Mouse (Mus musculus): ENCODE measurements at regions not wholly inside any gene's neighbourhood (a gene's known extent, or its start where the extent isn't known, plus 50 kb on each side); places are given as distances from the start of the nearest gene placed in this dataset.

DNA sequence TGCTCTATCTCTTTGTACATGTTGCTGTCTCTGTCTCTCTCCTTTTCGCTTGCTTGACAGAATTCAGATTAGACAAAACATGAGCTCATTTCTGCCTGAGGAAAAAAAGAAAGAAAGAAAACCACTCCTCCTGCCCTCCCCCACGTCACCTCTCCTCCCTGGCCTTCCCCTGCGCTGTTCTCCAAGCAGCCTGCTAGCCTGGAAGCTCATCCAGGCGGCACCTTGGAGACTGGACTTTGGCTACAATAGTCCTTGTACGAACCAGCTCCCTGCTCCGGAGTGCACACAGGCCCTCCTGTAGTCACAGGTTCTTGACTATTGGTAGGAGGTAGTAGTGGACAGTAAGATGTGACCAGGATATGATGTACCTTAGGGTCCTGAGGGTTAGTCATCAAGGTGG lies 79.4 kb downstream of the Pja1 start:
- ATAC-seq (ENCODE audit: insufficient number of reproducible peaks, low FRiP score) = no peak
- H3K27me3 ChIP-seq (replicated peaks) = peaks cover 40% of the 10 kb centered on the region
- no peak overlapping the region for H3K9ac ChIP-seq
- H3K27ac ChIP-seq (ENCODE audit: poor library complexity, severe bottlenecking) = no peak overlapping the region
- H3K36me3 ChIP-seq = no peaks in the 10 kb centered on the region
- WGBS = 65% methylated on average over 6 of the region's 6 CpGs
- no peak overlapping the region for H3K4me2 ChIP-seq
- no peaks in the 10 kb centered on the region for H3K9me3 ChIP-seq (replicated peaks)
- no peaks in the 10 kb centered on the region; the same call in 1 of the 2 replicates for H3K4me1 ChIP-seq (replicated peaks)
- H3K4me3 ChIP-seq = no peak overlapping the region

DNA sequence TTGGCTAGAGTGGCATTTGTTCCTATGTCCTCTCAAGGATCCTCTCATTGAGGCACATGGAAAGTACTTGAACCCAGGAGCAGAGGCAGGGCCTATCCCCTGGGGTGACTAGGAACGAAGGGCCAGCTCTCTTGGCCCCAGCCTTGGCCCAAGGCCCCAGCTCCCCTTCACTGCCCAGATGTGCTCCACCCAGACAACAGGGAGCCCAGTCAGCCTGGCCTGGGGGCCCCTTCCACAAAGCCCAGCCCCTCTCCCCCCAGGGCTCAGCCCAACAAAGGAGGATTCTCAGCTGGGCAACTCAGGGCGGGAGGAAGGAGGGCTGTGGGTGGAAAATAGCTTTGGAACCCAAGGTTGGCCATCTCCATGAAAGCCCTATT lies 80.6 kb downstream of the Pja1 start:
- no peak overlapping the region for H3K9ac ChIP-seq
- ATAC-seq (ENCODE audit: insufficient number of reproducible peaks, low FRiP score) = no peak
- no peak overlapping the region for H3K4me3 ChIP-seq
- H3K36me3 ChIP-seq = no peaks in the 10 kb centered on the region
- H3K27me3 ChIP-seq (replicated peaks) = peaks cover 34% of the 10 kb centered on the region
- 75% methylated on average over 2 of the region's 2 CpGs for WGBS
- H3K9me3 ChIP-seq (replicated peaks) = no peaks in the 10 kb centered on the region
- H3K4me1 ChIP-seq (replicated peaks) = no peaks in the 10 kb centered on the region; the same call in 1 of the 2 replicates
- H3K27ac ChIP-seq (ENCODE audit: poor library complexity, severe bottlenecking) = peak overlapping the region; percentile 16; the same call in 1 of the 2 replicates
- H3K4me2 ChIP-seq = no peak overlapping the region

DNA sequence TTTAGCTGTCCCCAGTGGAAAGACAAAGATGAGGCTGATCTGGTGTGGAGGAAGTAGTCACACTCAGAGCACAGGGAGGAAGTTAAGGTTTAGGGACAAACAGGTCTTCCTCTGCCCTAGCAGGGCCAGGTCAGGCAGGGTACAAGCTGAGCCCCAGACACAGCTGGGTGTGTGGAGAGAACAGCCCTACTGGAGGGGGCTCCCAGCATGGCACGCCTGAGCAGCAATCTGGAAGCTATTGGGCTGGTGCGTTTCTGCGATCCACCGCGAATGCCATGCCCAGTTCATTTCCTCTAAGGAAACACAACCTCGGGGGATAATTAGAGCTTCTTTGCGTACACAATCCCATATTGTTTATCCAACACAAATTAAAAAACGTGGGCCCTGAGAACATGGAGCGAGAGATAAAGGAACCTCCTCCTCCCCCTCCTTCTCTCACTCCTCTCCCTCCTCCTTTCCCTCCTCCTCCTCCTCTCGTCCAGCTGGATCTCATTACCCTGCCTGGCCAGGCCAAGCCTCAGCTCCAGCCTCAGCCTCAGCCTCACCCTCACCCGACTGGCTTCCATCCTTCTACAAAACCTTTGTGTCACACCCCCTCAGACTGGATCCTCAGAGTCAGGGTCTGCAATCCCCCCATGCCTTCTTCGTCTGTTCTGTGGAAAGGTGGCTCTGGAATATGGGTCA lies 81.2 kb downstream of the Pja1 start:
- WGBS = 63% methylated on average over 12 of the region's 12 CpGs
- no peak overlapping the region for H3K4me3 ChIP-seq
- ATAC-seq (ENCODE audit: insufficient number of reproducible peaks, low FRiP score) = no peak
- no peak overlapping the region for H3K4me2 ChIP-seq
- no peak overlapping the region for H3K27ac ChIP-seq (ENCODE audit: poor library complexity, severe bottlenecking)
- H3K9ac ChIP-seq = no peak overlapping the region
- peaks cover 30% of the 10 kb centered on the region for H3K27me3 ChIP-seq (replicated peaks)
- no peaks in the 10 kb centered on the region; the same call in 1 of the 2 replicates for H3K4me1 ChIP-seq (replicated peaks)
- H3K9me3 ChIP-seq (replicated peaks) = no peaks in the 10 kb centered on the region
- H3K36me3 ChIP-seq = no peaks in the 10 kb centered on the region

DNA sequence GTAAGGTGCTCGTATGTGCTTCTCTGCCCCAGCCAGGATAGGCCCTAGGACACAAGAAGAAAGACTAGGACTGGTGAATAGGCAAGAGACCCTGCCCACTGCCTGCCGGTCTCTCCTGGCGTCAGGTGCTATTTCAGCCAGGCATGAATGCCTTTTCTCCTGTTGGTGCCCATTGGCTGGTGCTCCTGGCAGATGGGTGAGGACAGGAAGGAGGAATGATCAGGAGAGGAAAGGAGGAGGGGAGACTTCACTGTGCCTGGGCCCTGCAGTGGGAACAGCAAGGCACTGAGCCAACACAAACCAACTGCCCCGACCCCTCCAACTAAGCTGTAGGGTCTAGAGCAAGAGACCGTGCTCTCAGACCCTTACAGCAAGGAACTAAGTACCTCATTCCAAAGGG lies 100.4 kb downstream of the Pja1 start:
- no peaks in the 10 kb centered on the region for H3K36me3 ChIP-seq
- no peak overlapping the region for H3K27ac ChIP-seq (ENCODE audit: poor library complexity, severe bottlenecking)
- peaks cover 58% of the 10 kb centered on the region for H3K27me3 ChIP-seq (replicated peaks)
- WGBS = 69% methylated on average over 5 of the region's 5 CpGs
- no peak overlapping the region for H3K4me2 ChIP-seq
- no peak for ATAC-seq (ENCODE audit: insufficient number of reproducible peaks, low FRiP score)
- no peak overlapping the region for H3K4me3 ChIP-seq
- no peaks in the 10 kb centered on the region for H3K9me3 ChIP-seq (replicated peaks)
- H3K9ac ChIP-seq = no peak overlapping the region
- no peaks in the 10 kb centered on the region; the same call in 1 of the 2 replicates for H3K4me1 ChIP-seq (replicated peaks)

DNA sequence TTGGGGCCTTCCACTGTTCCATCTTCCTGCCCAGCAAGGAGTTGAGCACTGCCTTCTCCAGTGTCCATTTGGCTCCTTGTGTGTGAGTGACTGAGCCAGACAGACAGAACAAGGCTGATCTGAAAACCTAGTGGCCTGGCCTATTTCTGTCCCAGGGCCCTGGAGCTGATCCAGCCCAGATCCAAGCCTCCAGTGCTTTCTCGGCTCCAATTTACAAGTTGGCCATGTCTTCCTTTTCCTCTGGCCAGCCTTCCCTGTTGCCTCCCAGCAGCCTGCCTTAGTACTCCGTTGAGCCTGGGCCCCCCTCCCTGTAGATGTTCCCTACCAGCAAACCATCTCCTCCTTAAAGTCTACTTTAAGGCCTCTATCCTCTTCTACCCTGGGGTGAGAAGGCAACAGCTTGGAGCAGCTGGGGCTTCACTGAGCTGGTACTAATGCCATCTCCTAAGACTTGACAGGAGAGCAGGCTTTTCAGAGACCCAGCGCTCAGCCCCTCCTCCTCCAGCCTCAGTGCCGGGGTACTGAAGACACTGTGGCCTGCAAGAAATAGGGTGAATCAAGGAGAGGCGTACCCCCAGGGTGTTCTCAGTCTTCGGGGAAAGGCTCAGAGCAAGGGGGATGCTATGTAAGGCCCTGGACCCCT lies 101.7 kb downstream of the Pja1 start:
- no peak overlapping the region for H3K4me2 ChIP-seq
- H3K27me3 ChIP-seq (replicated peaks) = peaks cover 68% of the 10 kb centered on the region
- H3K36me3 ChIP-seq = no peaks in the 10 kb centered on the region
- no peak overlapping the region for H3K27ac ChIP-seq (ENCODE audit: poor library complexity, severe bottlenecking)
- no peak for ATAC-seq (ENCODE audit: insufficient number of reproducible peaks, low FRiP score)
- H3K9me3 ChIP-seq (replicated peaks) = no peaks in the 10 kb centered on the region
- H3K4me1 ChIP-seq (replicated peaks) = no peaks in the 10 kb centered on the region; the same call in 1 of the 2 replicates
- 70% methylated on average over 6 of the region's 6 CpGs for WGBS
- H3K9ac ChIP-seq = no peak overlapping the region
- H3K4me3 ChIP-seq = no peak overlapping the region

DNA sequence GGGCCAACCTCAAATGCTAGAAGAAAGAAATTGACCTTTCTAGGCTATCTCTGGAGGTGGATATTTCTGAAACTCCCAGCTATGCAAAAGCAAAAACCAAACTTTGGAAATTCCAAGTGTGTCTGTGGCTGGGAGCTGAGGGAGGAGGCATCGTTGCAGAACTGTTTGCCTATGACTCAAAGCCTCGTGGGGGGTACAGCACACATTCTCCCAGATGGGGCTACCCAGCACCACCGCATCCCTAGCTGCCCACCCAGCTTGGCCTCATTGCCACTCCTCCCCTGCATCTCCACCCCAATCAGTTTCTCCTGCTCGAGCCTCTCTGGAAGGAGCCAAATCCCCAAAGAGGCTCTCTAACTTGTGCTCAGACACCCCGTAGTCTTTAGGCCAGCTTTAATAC lies 107.0 kb downstream of the Pja1 start:
- ATAC-seq (ENCODE audit: insufficient number of reproducible peaks, low FRiP score) = no peak
- 57% methylated on average over 5 of the region's 5 CpGs for WGBS
- H3K27ac ChIP-seq (ENCODE audit: poor library complexity, severe bottlenecking) = no peak overlapping the region

DNA sequence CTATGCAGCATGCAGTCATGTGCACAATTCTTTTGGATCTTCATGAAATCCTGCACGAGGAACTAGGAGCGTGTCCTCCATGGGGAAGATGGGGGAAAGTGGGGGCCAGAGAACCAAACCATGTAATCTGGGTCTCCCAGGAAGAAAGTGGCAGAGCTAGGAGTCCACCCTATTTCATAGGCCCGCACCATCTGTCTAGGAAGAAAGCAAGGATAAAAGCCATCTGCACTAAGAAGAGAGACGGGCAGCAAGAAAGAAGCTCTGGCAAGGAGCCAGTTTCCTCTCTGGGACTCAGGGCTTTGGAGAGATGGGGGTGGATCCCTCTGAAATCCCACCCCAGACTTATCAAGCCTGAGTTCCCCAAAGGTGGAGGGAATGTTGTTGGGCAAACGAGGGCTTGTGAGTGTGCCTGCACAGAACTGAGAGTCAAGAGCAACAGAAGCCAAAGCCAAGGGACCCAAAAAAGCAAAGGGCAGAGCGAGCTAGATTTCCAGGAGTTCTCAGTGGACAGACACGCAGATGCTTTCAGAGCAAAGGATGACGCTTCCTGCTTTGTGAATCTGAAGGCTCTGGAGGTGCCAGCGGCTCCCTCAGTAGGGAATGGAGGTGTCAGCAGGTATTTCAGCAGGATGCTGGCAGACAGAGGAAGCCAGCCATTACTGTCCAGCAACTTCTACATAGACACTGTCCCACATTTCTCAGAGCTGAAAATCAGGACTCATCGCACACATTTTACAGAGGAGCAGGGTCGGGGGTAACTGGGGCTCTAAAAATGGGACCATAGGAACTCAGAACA lies 110.8 kb downstream of the Pja1 start:
- ATAC-seq (ENCODE audit: insufficient number of reproducible peaks, low FRiP score) = no peak
- Histone ChIP-seq H3K9me3 (replicated peaks) (no peaks in the 10 kb centered on the region), H3K4me3 (no peak overlapping the region), H3K27ac (ENCODE audit: poor library complexity, severe bottlenecking) (no peak overlapping the region), H3K27me3 (replicated peaks) (peaks cover 72% of the 10 kb centered on the region), H3K4me1 (replicated peaks) (peaks cover 36% of the 10 kb centered on the region; the same call in 1 of the 2 replicates), H3K36me3 (no peaks in the 10 kb centered on the region), H3K9ac (no peak overlapping the region), H3K4me2 (no peak overlapping the region)
- WGBS = 52% methylated on average over 11 of the region's 11 CpGs

More for the DNA sequence above, 107.0 kb downstream of the Pja1 start:
- no peaks in the 10 kb centered on the region for H3K36me3 ChIP-seq
- H3K4me3 ChIP-seq = no peak overlapping the region
- no peak overlapping the region for H3K9ac ChIP-seq
- H3K9me3 ChIP-seq (replicated peaks) = no peaks in the 10 kb centered on the region
- H3K4me2 ChIP-seq = no peak overlapping the region
- H3K27me3 ChIP-seq (replicated peaks) = peaks cover 77% of the 10 kb centered on the region
- peaks cover 17% of the 10 kb centered on the region for H3K4me1 ChIP-seq (replicated peaks)

DNA sequence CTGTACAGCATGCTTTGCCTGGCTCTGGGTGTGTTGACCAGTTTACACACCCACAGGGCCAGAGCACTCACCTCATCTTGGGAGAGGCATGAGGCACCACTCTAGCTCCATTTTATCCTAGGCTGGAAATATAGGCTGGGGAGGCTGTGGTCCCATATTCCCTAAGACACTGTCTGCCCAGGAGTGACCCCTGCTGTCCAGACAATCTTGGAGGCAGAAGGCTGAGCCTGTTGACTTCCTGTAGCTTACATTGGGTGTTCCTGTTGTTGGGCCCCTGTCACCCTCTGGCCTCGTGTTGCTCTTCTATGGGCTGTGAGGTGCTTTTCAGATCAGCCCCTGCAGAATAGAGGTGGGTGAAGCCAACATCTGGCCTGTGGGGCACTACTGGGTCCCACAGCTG lies 112.3 kb downstream of the Pja1 start:
- WGBS = 0% methylated on average over 1 of the region's 1 CpGs
- H3K4me2 ChIP-seq = peak overlapping the region; percentile 40
- H3K4me3 ChIP-seq = no peak overlapping the region
- H3K36me3 ChIP-seq = no peaks in the 10 kb centered on the region
- H3K9me3 ChIP-seq (replicated peaks) = no peaks in the 10 kb centered on the region
- ATAC-seq (ENCODE audit: insufficient number of reproducible peaks, low FRiP score) = peak; percentile 48; the same call in 1 of the 2 replicates
- H3K9ac ChIP-seq = no peak overlapping the region
- H3K4me1 ChIP-seq (replicated peaks) = peaks cover 36% of the 10 kb centered on the region; the same call in 1 of the 2 replicates
- H3K27ac ChIP-seq (ENCODE audit: poor library complexity, severe bottlenecking) = peak overlapping the region; percentile 62
- peaks cover 66% of the 10 kb centered on the region for H3K27me3 ChIP-seq (replicated peaks)

DNA sequence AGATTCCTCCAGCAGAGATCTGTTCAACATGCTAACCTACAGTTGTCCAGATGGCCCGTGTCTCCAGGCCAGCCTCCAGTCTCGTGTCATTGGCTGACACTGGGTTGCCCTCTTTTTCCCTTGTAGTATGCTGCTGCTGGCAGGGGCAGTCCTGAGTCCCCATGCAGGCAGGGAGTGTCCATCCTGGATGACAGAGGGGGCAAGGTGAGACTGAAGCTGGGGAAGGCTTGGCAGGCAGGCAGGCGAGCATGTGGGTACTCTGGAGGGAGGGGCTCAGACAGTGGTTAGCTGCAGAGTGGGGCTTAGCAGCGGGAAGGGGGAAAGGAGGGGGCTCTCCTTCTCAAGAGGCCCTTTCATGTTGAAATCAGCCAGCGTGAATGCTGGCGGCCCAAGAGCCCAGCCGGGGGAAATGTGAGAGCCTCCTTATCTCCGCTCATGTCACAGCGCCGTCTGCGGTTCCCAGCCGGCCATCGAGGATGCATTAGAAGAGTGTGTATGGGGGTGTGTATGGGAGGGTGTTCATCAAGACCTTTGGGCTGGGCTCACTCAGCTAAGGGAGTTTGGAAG lies 112.9 kb downstream of the Pja1 start:
- Histone ChIP-seq H3K9ac (no peak overlapping the region), H3K27ac (ENCODE audit: poor library complexity, severe bottlenecking) (peak overlapping the region; percentile 62), H3K9me3 (replicated peaks) (no peaks in the 10 kb centered on the region), H3K36me3 (no peaks in the 10 kb centered on the region), H3K4me3 (no peak overlapping the region), H3K4me1 (replicated peaks) (peaks cover 36% of the 10 kb centered on the region; the same call in 1 of the 2 replicates), H3K4me2 (peak overlapping the region; percentile 40), H3K27me3 (replicated peaks) (peaks cover 61% of the 10 kb centered on the region)
- 18% methylated on average over 13 of the region's 13 CpGs for WGBS
- ATAC-seq (ENCODE audit: insufficient number of reproducible peaks, low FRiP score) = peak; percentile 59

DNA sequence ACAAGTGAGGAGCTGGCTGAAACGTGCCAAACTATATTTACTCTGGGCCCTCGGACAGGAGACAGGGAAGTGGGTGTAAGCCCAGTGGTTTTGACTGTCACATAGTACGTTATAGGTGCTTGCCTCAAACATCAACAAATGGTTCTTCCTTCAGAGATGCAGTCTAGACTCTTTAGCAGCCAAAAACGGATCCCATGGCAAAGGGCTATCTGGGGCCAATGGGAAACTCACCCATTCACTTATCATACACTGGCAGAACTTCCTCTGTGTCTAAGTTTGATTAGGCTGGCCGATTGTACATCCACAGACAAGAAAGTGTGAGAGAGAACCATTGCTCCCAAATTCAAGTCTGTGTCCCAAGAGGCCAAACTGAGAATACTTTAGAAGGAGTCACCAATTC lies 115.9 kb downstream of the Pja1 start:
- H3K4me1 ChIP-seq (replicated peaks) = peaks cover 32% of the 10 kb centered on the region
- no peak overlapping the region for H3K9ac ChIP-seq
- H3K27me3 ChIP-seq (replicated peaks) = peaks cover 48% of the 10 kb centered on the region
- no peak for ATAC-seq (ENCODE audit: insufficient number of reproducible peaks, low FRiP score)
- H3K4me3 ChIP-seq = no peak overlapping the region
- no peak overlapping the region for H3K4me2 ChIP-seq
- no peaks in the 10 kb centered on the region for H3K36me3 ChIP-seq
- no peaks in the 10 kb centered on the region for H3K9me3 ChIP-seq (replicated peaks)
- no peak overlapping the region for H3K27ac ChIP-seq (ENCODE audit: poor library complexity, severe bottlenecking)
- 48% methylated on average over 5 of the region's 5 CpGs for WGBS

DNA sequence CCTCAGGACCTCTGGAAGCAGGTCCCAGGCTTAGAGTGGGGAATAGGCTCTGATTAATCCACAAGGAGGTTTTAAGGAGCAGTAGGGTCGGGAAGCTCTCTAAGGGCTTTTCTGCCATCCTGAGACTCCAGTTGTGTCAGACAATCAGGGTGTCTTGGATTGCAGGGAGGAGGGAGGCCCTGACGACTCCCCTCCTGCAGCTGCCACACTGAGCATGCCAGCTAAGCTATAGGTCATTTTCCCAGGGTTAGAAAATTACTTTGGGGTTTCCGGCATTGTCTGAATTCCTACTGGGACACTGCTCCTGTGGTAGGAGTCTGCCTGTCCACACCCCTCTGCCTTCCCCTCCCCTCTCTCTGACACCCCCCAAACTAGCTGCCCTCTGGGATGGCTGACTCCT lies 120.8 kb downstream of the Pja1 start:
- ATAC-seq (ENCODE audit: insufficient number of reproducible peaks, low FRiP score) = no peak
- Histone ChIP-seq H3K4me3 (no peak overlapping the region), H3K4me2 (no peak overlapping the region), H3K36me3 (no peaks in the 10 kb centered on the region), H3K27me3 (replicated peaks) (peaks cover 35% of the 10 kb centered on the region), H3K9ac (no peak overlapping the region), H3K9me3 (replicated peaks) (no peaks in the 10 kb centered on the region), H3K27ac (ENCODE audit: poor library complexity, severe bottlenecking) (no peak overlapping the region), H3K4me1 (replicated peaks) (peaks cover 3% of the 10 kb centered on the region)
- 62% methylated on average over 3 of the region's 3 CpGs for WGBS

Data from heart, embryonic 12.5 days (tissue).